Mouse (Mus musculus) adrenal gland, postnatal 25 days (tissue): ENCODE data around the gene 4930453N24Rik. TPM values are rescaled to one million over a fixed set of nuclear protein-coding genes. Genes with fewer than 3 reads are reported as not detected.

Experiments
- DNase-seq: peaks from one replicate; pipeline ENCODE4 v3.0.0; 2021; ENCODE audit warnings: mixed read lengths
- total RNA-seq: library from RNA; stranded (reverse); gene quantifications from 2 replicates; pipeline ENCODE4 v1.2.3, GENCODE M21; 2021

4930453N24Rik gene
- total RNA-seq, 1 experiment from 2014 or later: 29.5 TPM

GRCm38 (mm10) chr16:64721542-64721941 lies 49.4 kb downstream of the 4930453N24Rik start:
- DNase-seq: no peak

GRCm38 (mm10) chr16:64719096-64719495 lies 51.9 kb downstream of the 4930453N24Rik start:
- no peak for DNase-seq

GRCm38 (mm10) chr16:64717814-64718213 lies 53.1 kb downstream of the 4930453N24Rik start:
- DNase-seq: no peak

- peak; percentile 6 for DNase-seq
These were observed 59.1 kb downstream of the 4930453N24Rik start for GRCm38 (mm10) chr16:64711816-64712215.

Other genes starting within 250 kb of the 4930453N24Rik start
- not detected in 2 replicates for gene Csnka2ip, start 168.8 kb downstream of the 4930453N24Rik start, total RNA-seq
- gene Zfp654, start 80.5 kb upstream of the 4930453N24Rik start, total RNA-seq: 23.1 and 23.3 TPM in 2 replicates
- 136 and 153 TPM in 2 replicates for gene Cggbp1, start 80.8 kb upstream of the 4930453N24Rik start, total RNA-seq